Mouse (Mus musculus) neural tube, embryonic 12.5 days (tissue): Measurements from ENCODE around the gene Zfp536. TPM values are rescaled to one million over a fixed set of nuclear protein-coding genes. Genes with fewer than 3 reads are reported as not detected.
A peak's percentile ranks its signal among the peaks of the same experiment; 100 is the strongest.

ENCODE experiments used
- ATAC-seq: fragments of 200-750 bp; cut with Nextera tagmentation; 2 replicates; pipeline ENCODE4 v1.8.0; 2017; ENCODE audit warnings: low read depth, mild to moderate bottlenecking, moderate TSS enrichment, moderate library complexity; ENCODE audit not compliant: low FRiP score
- H3K27ac ChIP-seq: fragments of 300-500 bp; sonication (generic); 2 replicates; pipeline ENCODE4 v1.5.1; 2016
- H3K27me3 ChIP-seq: fragments of 300-500 bp; sonication (generic); replicated peaks from 2 replicates; pipeline ENCODE4 v1.6.1; 2016; ENCODE audit warnings: mild to moderate bottlenecking
- H3K36me3 ChIP-seq: fragments of 300-500 bp; sonication (generic); 2 replicates; pipeline ENCODE4 v1.6.1; 2016; ENCODE audit warnings: mild to moderate bottlenecking
- H3K4me1 ChIP-seq: fragments of 300-500 bp; sonication (generic); 2 replicates; pipeline ENCODE4 v1.6.1; 2016
- H3K4me2 ChIP-seq: fragments of 300-500 bp; sonication (generic); replicated peaks from 2 replicates; pipeline ENCODE4 v1.6.1; 2016; ENCODE audit warnings: mild to moderate bottlenecking
- H3K4me3 ChIP-seq: fragments of 300-500 bp; sonication (generic); 2 replicates; pipeline ENCODE4 v1.5.1; 2016
- H3K9ac ChIP-seq: fragments of 300-500 bp; sonication (generic); 2 replicates; pipeline ENCODE4 v1.6.1; 2016; ENCODE audit warnings: mild to moderate bottlenecking
- H3K9me3 ChIP-seq: fragments of 300-500 bp; sonication (generic); 2 replicates; pipeline ENCODE4 v1.6.1; 2016; ENCODE audit warnings: mild to moderate bottlenecking
- WGBS: fragments of 180-500 bp; shearing (Covaris S2); methylation state at CpG from one replicate; pipeline ENCODE4 v1.1.7; 2016; 5-methylcytosine and 5-hydroxymethylcytosine counted together
- polyA plus RNA-seq: library from polyadenylated mRNA; unstranded; fragments of >200 nt; fragmentation: Nextera tagmentation; extraction: Ambion mirVana; gene quantifications from 2 replicates; pipeline ENCODE4 v1.2.1, GENCODE M21; 2016

Gene Zfp536
- polyA plus RNA-seq, 1 experiment from 2014 or later = 46.9 TPM

DNA sequence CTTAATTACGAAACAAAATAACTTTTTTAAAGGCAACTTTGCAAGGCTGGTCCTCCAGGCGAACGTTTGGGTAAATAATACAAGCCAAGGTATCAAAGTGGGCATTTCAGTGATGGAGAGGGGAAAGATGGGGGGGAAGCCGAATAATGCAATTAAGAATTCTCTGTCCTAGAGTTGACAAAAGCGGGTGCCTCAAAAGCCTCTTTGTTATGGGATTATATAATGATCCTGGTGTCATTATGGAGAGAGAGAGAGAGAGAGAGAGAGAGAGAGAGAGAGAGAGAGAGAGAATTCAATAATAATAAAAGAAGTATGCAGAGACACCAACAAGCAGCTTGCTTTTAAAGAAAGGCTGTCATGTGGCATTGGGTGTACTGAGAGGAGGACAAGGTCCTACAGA is 465 bp upstream of the Zfp536 start:
- Histone ChIP-seq H3K4me2 (peak overlapping the region; percentile 92), H3K9ac (peak overlapping the region; percentile 83; the same call in 1 of the 2 replicates), H3K9me3 (no peaks in the 10 kb centered on the region), H3K4me1 (peaks cover 8% of the 10 kb centered on the region; the same call in 1 of the 2 replicates), H3K27me3 (0 out of 2 replicates have a peak, but pooled peaks cover 15% of the 10 kb centered on the region), H3K4me3 (no peak overlapping the region; the same call in 1 of the 2 replicates), H3K27ac (no peak overlapping the region), H3K36me3 (no peaks in the 10 kb centered on the region)
- 3% methylated on average over 5 of the region's 5 CpGs for WGBS
- ATAC-seq = no peak

DNA sequence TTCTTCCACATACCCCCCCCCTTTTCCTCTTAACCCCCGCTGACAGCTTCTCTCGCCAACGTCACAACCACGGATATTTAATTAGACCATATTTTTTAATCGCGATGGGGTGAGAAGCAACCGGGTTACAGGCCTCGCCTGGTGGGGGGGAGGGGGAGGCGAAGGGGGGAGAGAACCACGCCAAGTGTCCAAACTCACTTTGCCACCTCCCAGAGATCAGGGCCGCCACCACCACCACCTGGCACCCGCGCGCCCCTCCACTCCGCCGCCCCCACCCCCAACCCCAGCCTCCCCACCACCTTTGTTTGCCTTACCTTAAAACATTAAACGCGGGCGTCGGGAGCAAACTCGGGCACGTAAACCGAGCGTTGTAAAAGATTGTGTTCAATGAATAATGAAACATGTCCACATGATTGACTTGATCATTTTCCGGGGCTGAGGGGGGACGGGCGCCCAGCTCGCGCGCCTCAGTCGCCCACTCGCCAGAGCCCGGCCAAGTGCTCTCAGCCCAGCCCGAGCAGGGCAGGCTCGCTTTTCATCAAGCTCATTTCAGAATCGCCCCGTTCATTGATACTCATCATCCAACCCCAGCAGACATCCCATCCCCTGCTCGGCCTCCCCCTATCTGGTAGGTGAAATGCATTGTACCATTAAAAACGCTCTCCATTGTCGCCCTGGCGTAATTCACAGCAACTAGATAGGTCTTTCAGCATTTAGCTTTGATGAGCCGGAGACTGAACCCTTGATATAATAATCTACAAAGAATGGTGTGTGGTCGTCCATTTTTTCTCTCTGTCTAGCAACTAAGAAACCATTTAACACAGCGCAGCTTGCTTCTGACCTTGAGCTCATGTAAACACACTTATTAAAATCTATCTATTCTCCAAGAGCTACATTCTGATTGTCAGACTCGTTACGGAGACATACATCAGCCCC is 797 bp downstream of the Zfp536 start:
- H3K9me3 ChIP-seq = no peaks in the 10 kb centered on the region
- peak overlapping the region; percentile 92 for H3K4me2 ChIP-seq
- peak overlapping the region; percentile 67 for H3K4me3 ChIP-seq
- no peaks in the 10 kb centered on the region for H3K36me3 ChIP-seq
- 1% methylated on average over 44 of the region's 46 CpGs for WGBS
- H3K9ac ChIP-seq = peak overlapping the region; percentile 83
- ATAC-seq = no peak
- peak overlapping the region; percentile 68; the same call in 1 of the 2 replicates for H3K27ac ChIP-seq
- peaks cover 18% of the 10 kb centered on the region for H3K4me1 ChIP-seq
- H3K27me3 ChIP-seq = 0 out of 2 replicates have a peak, but pooled peaks cover 15% of the 10 kb centered on the region

- peak; percentile 31 for ATAC-seq
Observed at GRCm38 (mm10) chr7:37771491-37772375, 1.7 kb downstream of the Zfp536 start.

DNA sequence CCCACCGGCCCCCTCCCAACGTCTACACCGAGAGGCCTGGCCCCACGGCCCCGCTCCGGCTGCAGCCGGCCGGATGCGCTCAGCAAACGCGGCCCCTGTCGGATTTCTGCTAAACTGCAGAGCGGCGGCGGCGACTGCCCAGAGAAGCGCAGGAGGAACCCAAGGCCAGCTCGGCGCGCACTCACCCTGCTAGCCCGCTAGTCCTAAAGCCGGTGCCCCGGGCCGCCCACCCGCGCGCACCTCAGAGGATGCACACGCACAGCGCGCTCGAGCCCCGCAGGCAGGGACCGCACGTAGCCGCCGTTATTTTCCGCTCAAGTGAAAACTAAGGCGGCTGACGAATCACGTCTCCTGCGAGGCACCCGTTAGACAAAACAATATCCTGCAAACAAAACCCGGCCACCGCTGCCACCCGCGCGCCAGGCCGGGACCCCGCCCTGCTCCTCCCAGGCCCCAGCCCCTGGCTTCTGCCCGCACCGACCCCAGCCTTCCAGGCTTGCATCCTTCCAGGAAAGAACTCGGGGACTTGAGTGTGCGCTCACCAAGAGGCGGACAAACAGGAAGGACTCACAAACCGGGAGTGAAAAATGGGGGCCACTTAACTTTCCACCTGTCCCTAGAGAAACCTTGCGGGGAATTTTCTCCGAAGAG is 2.9 kb downstream of the Zfp536 start:
- peak overlapping the region; percentile 92 for H3K4me2 ChIP-seq
- H3K4me1 ChIP-seq = peaks cover 24% of the 10 kb centered on the region
- H3K27ac ChIP-seq = peak overlapping the region; percentile 91
- peak; percentile 77 for ATAC-seq
- H3K4me3 ChIP-seq = peak overlapping the region; percentile 60
- H3K9me3 ChIP-seq = no peaks in the 10 kb centered on the region
- H3K9ac ChIP-seq = peak overlapping the region; percentile 75
- WGBS = under 1% methylated on average over 57 of the region's 57 CpGs
- H3K36me3 ChIP-seq = no peaks in the 10 kb centered on the region
- H3K27me3 ChIP-seq = 0 out of 2 replicates have a peak, but pooled peaks cover 12% of the 10 kb centered on the region

More at GRCm38 (mm10) chr7:37771491-37772375, 1.7 kb downstream of the Zfp536 start:
- Histone ChIP-seq H3K4me1 (peaks cover 23% of the 10 kb centered on the region), H3K4me3 (peak overlapping the region; percentile 67), H3K9ac (peak overlapping the region; percentile 83), H3K27me3 (0 out of 2 replicates have a peak, but pooled peaks cover 12% of the 10 kb centered on the region), H3K36me3 (no peaks in the 10 kb centered on the region), H3K27ac (peak overlapping the region; percentile 68), H3K4me2 (peak overlapping the region; percentile 92), H3K9me3 (no peaks in the 10 kb centered on the region)
- under 1% methylated on average over 74 of the region's 75 CpGs for WGBS

GRCm38 (mm10) chr7:37769526-37770399 is 3.7 kb downstream of the Zfp536 start:
- H3K27me3 ChIP-seq = 0 out of 2 replicates have a peak, but pooled peaks cover 5% of the 10 kb centered on the region
- H3K4me1 ChIP-seq = peaks cover 27% of the 10 kb centered on the region
- no peaks in the 10 kb centered on the region for H3K9me3 ChIP-seq
- H3K36me3 ChIP-seq = no peaks in the 10 kb centered on the region
- peak; percentile 59 for ATAC-seq
- peak overlapping the region; percentile 92 for H3K4me2 ChIP-seq
- WGBS = under 1% methylated on average over 53 of the region's 53 CpGs
- H3K9ac ChIP-seq = peak overlapping the region; percentile 75
- peak overlapping the region; percentile 91 for H3K27ac ChIP-seq
- peak overlapping the region; percentile 60 for H3K4me3 ChIP-seq

GRCm38 (mm10) chr7:37769004-37769403 is 4.4 kb downstream of the Zfp536 start:
- peaks cover 29% of the 10 kb centered on the region for H3K4me1 ChIP-seq
- no peak for ATAC-seq
- H3K9me3 ChIP-seq = no peaks in the 10 kb centered on the region
- peak overlapping the region; percentile 92 for H3K4me2 ChIP-seq
- H3K36me3 ChIP-seq = no peaks in the 10 kb centered on the region
- H3K4me3 ChIP-seq = peak overlapping the region; percentile 60
- H3K27ac ChIP-seq = peak overlapping the region; percentile 32; the same call in 1 of the 2 replicates
- H3K27me3 ChIP-seq = no peaks in the 10 kb centered on the region
- peak overlapping the region; percentile 75 for H3K9ac ChIP-seq
- under 1% methylated on average over 28 of the region's 28 CpGs for WGBS

GRCm38 (mm10) chr7:37768310-37768940 is 5.0 kb downstream of the Zfp536 start:
- H3K36me3 ChIP-seq = no peaks in the 10 kb centered on the region
- no peaks in the 10 kb centered on the region for H3K9me3 ChIP-seq
- H3K4me2 ChIP-seq = peak overlapping the region; percentile 92
- ATAC-seq = no peak
- WGBS = 7% methylated on average over 10 of the region's 10 CpGs
- H3K27me3 ChIP-seq = no peaks in the 10 kb centered on the region
- peak overlapping the region; percentile 75 for H3K9ac ChIP-seq
- peak overlapping the region; percentile 60 for H3K4me3 ChIP-seq
- peaks cover 29% of the 10 kb centered on the region for H3K4me1 ChIP-seq
- no peak overlapping the region for H3K27ac ChIP-seq

GRCm38 (mm10) chr7:37758886-37759285 is 14.6 kb downstream of the Zfp536 start:
- Histone ChIP-seq H3K9me3 (no peaks in the 10 kb centered on the region), H3K36me3 (0 out of 2 replicates have a peak, but pooled peaks cover 4% of the 10 kb centered on the region), H3K4me1 (peaks cover 2% of the 10 kb centered on the region; the same call in 1 of the 2 replicates), H3K9ac (no peak overlapping the region), H3K4me3 (no peak overlapping the region), H3K4me2 (no peak overlapping the region), H3K27ac (no peak overlapping the region), H3K27me3 (no peaks in the 10 kb centered on the region)
- 92% methylated on average over 5 of the region's 5 CpGs for WGBS
- ATAC-seq = no peak

DNA sequence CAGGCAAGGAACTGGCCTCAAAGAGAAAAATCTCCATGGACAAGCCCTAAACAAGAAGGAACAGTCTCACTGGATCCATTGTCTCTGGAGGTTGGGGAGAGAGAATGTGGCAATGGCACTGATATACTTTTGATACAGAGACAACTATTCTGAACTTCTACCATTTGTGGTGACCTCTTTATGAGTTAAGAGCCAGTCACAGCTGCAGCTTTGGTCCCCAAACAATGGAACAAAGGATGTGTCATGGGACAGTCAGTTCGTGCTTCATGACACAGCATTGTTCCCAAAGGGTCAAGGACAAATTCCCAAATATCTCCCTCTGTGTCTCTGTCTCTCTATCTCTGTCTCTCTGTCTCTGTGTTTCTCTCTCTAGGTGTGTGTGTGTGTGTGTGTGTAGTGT is 20.4 kb downstream of the Zfp536 start:
- no peak overlapping the region for H3K4me2 ChIP-seq
- H3K9ac ChIP-seq = no peak overlapping the region
- no peaks in the 10 kb centered on the region for H3K9me3 ChIP-seq
- 54% methylated on average over 1 of the region's 1 CpGs for WGBS
- no peak overlapping the region for H3K27ac ChIP-seq
- ATAC-seq = no peak
- H3K4me3 ChIP-seq = no peak overlapping the region
- H3K27me3 ChIP-seq = no peaks in the 10 kb centered on the region
- no peaks in the 10 kb centered on the region; the same call in 1 of the 2 replicates for H3K4me1 ChIP-seq
- peaks cover 4% of the 10 kb centered on the region; the same call in 1 of the 2 replicates for H3K36me3 ChIP-seq

DNA sequence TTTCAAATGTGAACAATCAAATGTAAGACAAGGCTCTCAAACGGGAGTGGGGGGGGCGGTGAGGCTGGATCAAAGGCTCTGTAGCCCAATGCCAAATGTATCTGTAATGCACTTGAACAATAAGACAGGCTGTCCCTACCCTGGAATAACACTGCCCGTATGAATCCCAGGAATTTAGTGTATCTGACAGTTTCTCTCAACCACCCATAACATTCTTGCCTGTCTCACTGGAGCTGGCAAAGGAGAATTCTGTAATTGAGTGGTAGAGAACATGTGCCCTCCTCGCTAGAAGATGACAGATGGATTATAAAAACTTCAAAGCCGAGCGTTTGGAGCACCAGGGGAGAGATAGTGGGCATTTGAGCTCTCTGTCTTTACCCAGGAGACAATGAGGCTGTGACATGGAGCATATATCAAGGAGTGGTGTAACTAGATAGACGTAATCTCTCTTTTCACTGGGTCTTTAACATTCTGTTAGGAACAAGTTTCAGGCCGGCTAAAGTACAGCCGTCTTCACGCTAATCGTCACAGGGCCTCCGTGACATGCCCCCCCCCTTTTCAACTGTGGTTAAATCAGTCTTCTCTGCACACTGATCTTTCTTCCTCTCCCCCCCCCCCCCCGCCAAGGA is 27.2 kb downstream of the Zfp536 start:
- Histone ChIP-seq H3K4me3 (no peak overlapping the region), H3K9ac (no peak overlapping the region), H3K27me3 (no peaks in the 10 kb centered on the region), H3K4me2 (peak overlapping the region; percentile 20), H3K4me1 (peaks cover 31% of the 10 kb centered on the region), H3K9me3 (no peaks in the 10 kb centered on the region), H3K36me3 (peaks cover 4% of the 10 kb centered on the region; the same call in 1 of the 2 replicates), H3K27ac (no peak overlapping the region; the same call in 1 of the 2 replicates)
- ATAC-seq = 0 out of 2 replicates have a peak, but pooled peaks have one; percentile 25
- 8% methylated on average over 13 of the region's 13 CpGs for WGBS
